Mouse (Mus musculus): ENCODE measurements around the gene G6pc3. TPM values are rescaled to one million over a fixed set of nuclear protein-coding genes. Genes with fewer than 3 reads are reported as not detected.

The G6pc3 gene
- polyA plus RNA-seq, 1 experiment from 2014 or later = 41.9 TPM

- Histone ChIP-seq H3K9ac (ENCODE audit: low read length) (peak overlapping the region; percentile 49), H3K27me3 (ENCODE audit: control insufficient read depth, insufficient read depth, low read length) (no peaks in the 10 kb centered on the region), H3K4me1 (ENCODE audit: control insufficient read depth, insufficient read depth, low read length) (peaks cover 49% of the 10 kb centered on the region), H3K4me2 (ENCODE audit: low read depth, severe bottlenecking) (peak overlapping the region; percentile 76), H3K36me3 (ENCODE audit: control insufficient read depth, insufficient read depth, low read length) (no peaks in the 10 kb centered on the region; the same call in 1 of the 2 replicates), H3K9me3 (ENCODE audit: control insufficient read depth, low read length) (no peaks in the 10 kb centered on the region), H3K27ac (replicated peaks; ENCODE audit: low read depth, low read length) (no peak overlapping the region; the same call in 1 of the 2 replicates), H3K4me3 (ENCODE audit: low read depth, low read length) (peak overlapping the region; percentile 28)
- no peak for ATAC-seq (ENCODE audit: insufficient number of reproducible peaks, low FRiP score, low TSS enrichment, low read depth)
- DNase-seq (ENCODE audit: low spot score) = no peak
- WGBS = 71% methylated on average over 7 of the region's 7 CpGs
Measured at GRCm38 (mm10) chr11:102217876-102218430, 28.5 kb downstream of the G6pc3 start.

GRCm38 (mm10) chr11:102218783-102219182 lies 29.4 kb downstream of the G6pc3 start:
- Histone ChIP-seq H3K9ac (ENCODE audit: low read length) (peak overlapping the region; percentile 49; the same call in 1 of the 2 replicates), H3K27ac (replicated peaks; ENCODE audit: low read depth, low read length) (peak overlapping the region; percentile 72), H3K9me3 (ENCODE audit: control insufficient read depth, low read length) (no peaks in the 10 kb centered on the region), H3K4me2 (ENCODE audit: low read depth, severe bottlenecking) (peak overlapping the region; percentile 76), H3K4me1 (ENCODE audit: control insufficient read depth, insufficient read depth, low read length) (peaks cover 45% of the 10 kb centered on the region), H3K36me3 (ENCODE audit: control insufficient read depth, insufficient read depth, low read length) (no peaks in the 10 kb centered on the region; the same call in 1 of the 2 replicates), H3K27me3 (ENCODE audit: control insufficient read depth, insufficient read depth, low read length) (no peaks in the 10 kb centered on the region), H3K4me3 (ENCODE audit: low read depth, low read length) (peak overlapping the region; percentile 28)
- DNase-seq (ENCODE audit: low spot score) = peak; percentile 82
- WGBS = 0% methylated on average over 10 of the region's 10 CpGs
- ATAC-seq (ENCODE audit: insufficient number of reproducible peaks, low FRiP score, low TSS enrichment, low read depth) = peak; percentile 65

- Histone ChIP-seq H3K9ac (ENCODE audit: low read length) (peak overlapping the region; percentile 49; the same call in 1 of the 2 replicates), H3K27me3 (ENCODE audit: control insufficient read depth, insufficient read depth, low read length) (no peaks in the 10 kb centered on the region), H3K4me3 (ENCODE audit: low read depth, low read length) (peak overlapping the region; percentile 28; the same call in 1 of the 2 replicates), H3K4me1 (ENCODE audit: control insufficient read depth, insufficient read depth, low read length) (peaks cover 47% of the 10 kb centered on the region), H3K9me3 (ENCODE audit: control insufficient read depth, low read length) (no peaks in the 10 kb centered on the region), H3K4me2 (ENCODE audit: low read depth, severe bottlenecking) (peak overlapping the region; percentile 76), H3K36me3 (ENCODE audit: control insufficient read depth, insufficient read depth, low read length) (no peaks in the 10 kb centered on the region; the same call in 1 of the 2 replicates), H3K27ac (replicated peaks; ENCODE audit: low read depth, low read length) (peak overlapping the region; percentile 72)
- DNase-seq (ENCODE audit: low spot score) (no peak), ATAC-seq (ENCODE audit: insufficient number of reproducible peaks, low FRiP score, low TSS enrichment, low read depth) (no peak)
- 66% methylated on average over 14 of the region's 14 CpGs for WGBS
Measured at GRCm38 (mm10) chr11:102219247-102219993, 30.0 kb downstream of the G6pc3 start.

GRCm38 (mm10) chr11:102219994-102220346 lies 30.6 kb downstream of the G6pc3 start:
- Histone ChIP-seq H3K27me3 (ENCODE audit: control insufficient read depth, insufficient read depth, low read length) (no peaks in the 10 kb centered on the region), H3K4me3 (ENCODE audit: low read depth, low read length) (no peak overlapping the region), H3K4me1 (ENCODE audit: control insufficient read depth, insufficient read depth, low read length) (peaks cover 49% of the 10 kb centered on the region), H3K9me3 (ENCODE audit: control insufficient read depth, low read length) (no peaks in the 10 kb centered on the region), H3K4me2 (ENCODE audit: low read depth, severe bottlenecking) (no peak overlapping the region), H3K27ac (replicated peaks; ENCODE audit: low read depth, low read length) (no peak overlapping the region), H3K36me3 (ENCODE audit: control insufficient read depth, insufficient read depth, low read length) (no peaks in the 10 kb centered on the region; the same call in 1 of the 2 replicates), H3K9ac (ENCODE audit: low read length) (no peak overlapping the region)
- ATAC-seq (ENCODE audit: insufficient number of reproducible peaks, low FRiP score, low TSS enrichment, low read depth) (no peak), DNase-seq (ENCODE audit: low spot score) (no peak)
- WGBS = 68% methylated on average over 4 of the region's 4 CpGs

- Histone ChIP-seq H3K27me3 (ENCODE audit: control insufficient read depth, insufficient read depth, low read length) (no peaks in the 10 kb centered on the region), H3K9ac (ENCODE audit: low read length) (no peak overlapping the region), H3K9me3 (ENCODE audit: control insufficient read depth, low read length) (no peaks in the 10 kb centered on the region), H3K4me2 (ENCODE audit: low read depth, severe bottlenecking) (no peak overlapping the region), H3K4me3 (ENCODE audit: low read depth, low read length) (no peak overlapping the region), H3K4me1 (ENCODE audit: control insufficient read depth, insufficient read depth, low read length) (peaks cover 48% of the 10 kb centered on the region), H3K27ac (replicated peaks; ENCODE audit: low read depth, low read length) (no peak overlapping the region), H3K36me3 (ENCODE audit: control insufficient read depth, insufficient read depth, low read length) (no peaks in the 10 kb centered on the region; the same call in 1 of the 2 replicates)
- DNase-seq (ENCODE audit: low spot score) (no peak), ATAC-seq (ENCODE audit: insufficient number of reproducible peaks, low FRiP score, low TSS enrichment, low read depth) (no peak)
- WGBS = 63% methylated on average over 6 of the region's 6 CpGs
Measured at GRCm38 (mm10) chr11:102220451-102220850, 31.0 kb downstream of the G6pc3 start.

- Histone ChIP-seq H3K9me3 (ENCODE audit: control insufficient read depth, low read length) (no peaks in the 10 kb centered on the region), H3K4me2 (ENCODE audit: low read depth, severe bottlenecking) (no peak overlapping the region), H3K36me3 (ENCODE audit: control insufficient read depth, insufficient read depth, low read length) (no peaks in the 10 kb centered on the region; the same call in 1 of the 2 replicates), H3K4me1 (ENCODE audit: control insufficient read depth, insufficient read depth, low read length) (peaks cover 42% of the 10 kb centered on the region), H3K4me3 (ENCODE audit: low read depth, low read length) (no peak overlapping the region), H3K27me3 (ENCODE audit: control insufficient read depth, insufficient read depth, low read length) (no peaks in the 10 kb centered on the region), H3K27ac (replicated peaks; ENCODE audit: low read depth, low read length) (no peak overlapping the region), H3K9ac (ENCODE audit: low read length) (no peak overlapping the region)
- 81% methylated on average over 8 of the region's 8 CpGs for WGBS
- DNase-seq (ENCODE audit: low spot score) (no peak), ATAC-seq (ENCODE audit: insufficient number of reproducible peaks, low FRiP score, low TSS enrichment, low read depth) (no peak)
Measured at GRCm38 (mm10) chr11:102221243-102221953, 32.0 kb downstream of the G6pc3 start.

GRCm38 (mm10) chr11:102221954-102222351 lies 32.5 kb downstream of the G6pc3 start:
- H3K9me3 ChIP-seq (ENCODE audit: control insufficient read depth, low read length) = no peaks in the 10 kb centered on the region
- no peaks in the 10 kb centered on the region for H3K27me3 ChIP-seq (ENCODE audit: control insufficient read depth, insufficient read depth, low read length)
- no peak overlapping the region for H3K9ac ChIP-seq (ENCODE audit: low read length)
- H3K4me1 ChIP-seq (ENCODE audit: control insufficient read depth, insufficient read depth, low read length) = peaks cover 45% of the 10 kb centered on the region
- no peak for ATAC-seq (ENCODE audit: insufficient number of reproducible peaks, low FRiP score, low TSS enrichment, low read depth)
- no peak overlapping the region for H3K27ac ChIP-seq (replicated peaks; ENCODE audit: low read depth, low read length)
- H3K4me3 ChIP-seq (ENCODE audit: low read depth, low read length) = no peak overlapping the region
- no peaks in the 10 kb centered on the region; the same call in 1 of the 2 replicates for H3K36me3 ChIP-seq (ENCODE audit: control insufficient read depth, insufficient read depth, low read length)
- DNase-seq (ENCODE audit: low spot score) = no peak
- WGBS = 77% methylated on average over 8 of the region's 8 CpGs
- no peak overlapping the region for H3K4me2 ChIP-seq (ENCODE audit: low read depth, severe bottlenecking)

GRCm38 (mm10) chr11:102223166-102223565 lies 33.7 kb downstream of the G6pc3 start:
- H3K4me1 ChIP-seq (ENCODE audit: control insufficient read depth, insufficient read depth, low read length) = peaks cover 48% of the 10 kb centered on the region
- peak; percentile 82 for DNase-seq (ENCODE audit: low spot score)
- H3K36me3 ChIP-seq (ENCODE audit: control insufficient read depth, insufficient read depth, low read length) = no peaks in the 10 kb centered on the region

More at GRCm38 (mm10) chr11:102223166-102223565, 33.7 kb downstream of the G6pc3 start:
- no peak overlapping the region for H3K4me2 ChIP-seq (ENCODE audit: low read depth, severe bottlenecking)
- no peak overlapping the region for H3K9ac ChIP-seq (ENCODE audit: low read length)
- no peaks in the 10 kb centered on the region for H3K27me3 ChIP-seq (ENCODE audit: control insufficient read depth, insufficient read depth, low read length)
- no peaks in the 10 kb centered on the region for H3K9me3 ChIP-seq (ENCODE audit: control insufficient read depth, low read length)
- ATAC-seq (ENCODE audit: insufficient number of reproducible peaks, low FRiP score, low TSS enrichment, low read depth) = no peak
- 41% methylated on average over 6 of the region's 6 CpGs for WGBS
- H3K4me3 ChIP-seq (ENCODE audit: low read depth, low read length) = no peak overlapping the region
- no peak overlapping the region for H3K27ac ChIP-seq (replicated peaks; ENCODE audit: low read depth, low read length)

All from limb, embryonic 11.5 days (tissue).